Mouse (Mus musculus) liver (tissue): ENCODE results near the gene Supt5.
A peak's percentile ranks its signal among the peaks of the same experiment; 100 is the strongest.

Source experiments
- DNase-seq: peaks from one replicate; pipeline ENCODE4 v3.0.0-alpha.2; 2020; ENCODE audit warnings: mixed read lengths

Gene Supt5

GRCm38 (mm10) chr7:28290638-28291590, 47.6 kb downstream of the Supt5 start, which contains the start of gene Selenov:
Gene Selenov (minus strand): TSS chr7:28291186.
- DNase-seq = no peak

- DNase-seq = no peak
These were observed 48.4 kb downstream of the Supt5 start for GRCm38 (mm10) chr7:28290165-28290564.

GRCm38 (mm10) chr7:28280630-28281029, 57.9 kb downstream of the Supt5 start:
- no peak for DNase-seq

GRCm38 (mm10) chr7:28278279-28278652, 60.3 kb downstream of the Supt5 start:
- DNase-seq = no peak

GRCm38 (mm10) chr7:28277615-28278278, 60.8 kb downstream of the Supt5 start, which contains the start of gene Eid2b:
Gene Eid2b (plus strand): TSS chr7:28277739.
- peak; percentile 95 for DNase-seq

- no peak for DNase-seq
These were observed 61.3 kb downstream of the Supt5 start for GRCm38 (mm10) chr7:28277237-28277614.

- DNase-seq = no peak
These were observed 66.8 kb downstream of the Supt5 start for GRCm38 (mm10) chr7:28271761-28272160.

DNA sequence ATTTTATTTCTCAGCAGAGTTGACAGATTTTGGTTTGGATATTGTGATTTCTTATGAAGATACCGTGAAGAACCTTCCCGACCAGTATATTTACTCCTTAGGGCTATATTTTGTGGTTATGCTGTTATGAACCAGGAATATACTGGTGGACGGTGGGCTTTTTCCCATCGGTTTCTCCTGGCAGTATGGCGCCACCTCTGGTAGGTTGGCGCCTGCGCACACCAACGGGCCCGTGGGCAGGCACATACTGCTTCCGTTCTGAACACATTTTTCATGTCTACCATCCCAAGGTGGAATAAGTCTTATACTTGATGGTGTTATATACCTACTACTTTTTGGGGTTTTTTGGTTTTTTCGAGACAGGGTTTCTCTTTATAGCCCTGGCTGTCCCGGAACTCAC, 69.2 kb downstream of the Supt5 start:
- DNase-seq = no peak

DNA sequence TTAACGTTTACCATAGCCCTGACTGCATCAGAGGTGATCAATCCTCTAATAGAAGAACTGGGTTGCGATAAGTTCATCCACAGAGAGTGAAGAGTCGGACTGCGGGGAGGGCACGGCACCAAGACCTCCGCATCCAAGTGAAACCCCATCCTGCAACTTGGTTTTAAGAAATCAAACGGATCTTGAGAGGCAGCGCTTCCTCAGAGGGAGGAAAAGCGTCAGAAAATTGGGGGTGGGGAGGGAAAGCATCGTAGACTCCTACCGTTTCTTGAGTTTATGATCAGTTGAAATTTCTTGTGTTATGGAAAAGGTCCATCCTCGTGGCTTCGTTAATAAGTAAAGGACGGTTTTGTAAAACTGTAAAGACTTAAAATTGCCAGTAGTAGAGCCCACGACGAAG, 70.0 kb downstream of the Supt5 start:
- no peak for DNase-seq

- peak; percentile 26 for DNase-seq
These were observed 70.5 kb downstream of the Supt5 start for GRCm38 (mm10) chr7:28268042-28268531.

- DNase-seq = peak; percentile 68
These were observed 71.2 kb downstream of the Supt5 start, which contains the start of gene Eid2 for GRCm38 (mm10) chr7:28267129-28268041. Gene Eid2 (plus strand): TSS chr7:28267881.

GRCm38 (mm10) chr7:28265391-28265790, 73.2 kb downstream of the Supt5 start:
- DNase-seq = no peak
